Mouse (Mus musculus): ENCODE results near the gene Scn4a.

The Scn4a gene

DNA sequence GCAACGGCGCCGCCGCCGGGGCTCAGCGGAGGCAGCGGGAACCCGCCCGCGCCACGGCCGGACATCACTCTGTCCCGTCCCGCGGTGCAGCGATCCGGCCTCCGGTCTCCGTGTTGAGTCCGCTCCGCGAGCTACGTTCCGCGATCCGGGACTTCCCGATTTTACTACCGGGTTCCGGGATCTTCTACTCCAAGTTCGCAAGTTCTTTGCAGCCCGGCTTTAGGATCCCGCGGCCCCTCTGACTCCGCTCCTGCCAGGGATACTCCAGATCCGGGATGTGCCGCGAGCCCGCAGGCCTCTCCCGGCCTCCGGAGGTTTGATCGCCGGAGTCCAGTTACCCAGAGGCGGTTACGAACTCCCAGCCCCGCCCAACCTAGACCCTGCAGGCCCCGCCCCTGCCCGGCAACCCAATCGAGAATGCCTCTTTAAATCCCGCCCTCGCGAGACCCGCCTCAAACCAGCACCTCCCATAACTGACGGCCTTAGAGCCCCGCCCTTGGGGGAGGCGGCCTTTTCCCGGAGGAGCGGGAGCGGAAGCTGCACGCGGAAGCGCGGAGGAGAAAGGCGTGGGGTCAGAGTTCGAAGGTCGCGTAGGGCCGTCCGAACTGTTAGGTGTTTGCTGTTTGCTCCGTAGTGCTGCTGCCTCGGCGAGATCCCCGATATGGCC, 80.3 kb downstream of the Scn4a start, which contains the start of gene Smarcd2:
Smarcd2 (minus strand) TSS at position 329 of the 667 bp plus-strand sequence.
- DNase-seq (ENCODE audit: low read depth, low spot score): peak; percentile 99

DNA sequence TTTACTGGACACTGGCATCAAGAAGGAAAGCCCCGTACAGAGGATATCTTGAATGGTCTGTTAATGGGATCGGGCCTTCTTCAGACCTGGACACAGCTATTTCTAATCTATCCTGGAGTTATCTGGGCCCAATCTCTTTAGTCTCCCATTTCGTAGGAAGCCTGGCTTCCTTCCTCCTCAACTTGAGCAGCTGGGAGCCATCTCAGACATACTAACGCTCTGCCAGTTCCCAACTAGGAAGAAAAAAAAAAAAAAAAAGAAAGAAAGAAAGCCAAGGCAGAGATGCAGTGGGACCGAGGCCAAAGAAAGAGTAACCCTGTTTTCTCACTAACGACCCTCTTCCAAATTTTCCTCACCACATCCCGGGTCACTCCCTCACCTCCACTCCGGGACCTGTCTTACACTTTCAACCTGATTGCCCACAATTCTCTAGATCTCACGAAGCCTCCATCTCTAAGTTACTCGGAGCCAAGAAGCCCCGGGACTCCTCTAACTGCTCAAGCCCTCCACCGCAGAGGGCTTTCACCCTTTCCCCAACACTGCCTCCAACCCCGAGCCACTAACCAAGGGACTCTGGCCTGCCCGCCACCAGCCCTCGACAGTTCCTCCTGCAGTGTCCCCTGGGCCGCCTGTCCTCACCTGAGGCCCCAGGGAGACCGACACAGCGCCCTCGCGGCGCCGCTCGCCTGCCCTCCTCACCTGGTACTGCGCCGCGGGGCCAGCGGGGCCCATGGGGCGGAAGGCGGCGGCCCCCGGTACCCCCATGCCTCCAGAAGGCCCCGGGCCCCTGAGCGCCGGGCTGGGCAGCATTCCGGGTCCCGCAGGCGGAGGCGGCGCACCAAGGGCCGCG, 81.1 kb downstream of the Scn4a start:
- DNase-seq (ENCODE audit: low read depth, low spot score): no peak

DNA sequence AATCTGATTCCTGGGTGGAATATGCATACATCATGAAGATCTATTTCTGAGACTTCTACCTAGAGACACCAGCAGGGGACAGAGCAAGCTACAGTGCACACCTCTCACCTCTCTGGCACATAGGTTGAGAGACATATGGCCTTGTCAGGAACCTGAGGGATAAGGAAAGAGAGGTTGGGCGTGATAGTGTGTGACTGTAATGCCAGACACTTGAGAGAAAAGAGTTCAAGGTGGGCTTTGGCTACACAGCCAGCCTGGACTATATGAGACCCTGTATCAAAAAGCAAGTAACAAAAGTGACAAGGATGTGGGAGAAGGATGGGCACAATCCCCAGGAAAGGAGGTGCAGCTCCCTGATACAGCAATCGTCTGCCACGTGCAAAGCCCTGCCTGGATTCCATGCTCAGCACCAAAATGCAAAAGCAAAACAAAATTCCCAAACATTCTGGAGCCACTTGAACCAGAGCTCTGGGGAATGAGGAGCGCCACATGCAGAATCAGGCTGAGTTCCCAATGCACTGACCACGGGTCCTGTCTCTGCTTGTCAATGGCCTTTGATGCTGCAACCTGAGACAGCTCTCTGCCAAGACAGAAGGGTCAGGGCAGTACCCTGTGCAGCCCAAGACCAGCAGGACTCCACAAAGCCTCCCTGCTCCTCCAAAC, 81.8 kb downstream of the Scn4a start:
- DNase-seq (ENCODE audit: low read depth, low spot score): no peak

DNA sequence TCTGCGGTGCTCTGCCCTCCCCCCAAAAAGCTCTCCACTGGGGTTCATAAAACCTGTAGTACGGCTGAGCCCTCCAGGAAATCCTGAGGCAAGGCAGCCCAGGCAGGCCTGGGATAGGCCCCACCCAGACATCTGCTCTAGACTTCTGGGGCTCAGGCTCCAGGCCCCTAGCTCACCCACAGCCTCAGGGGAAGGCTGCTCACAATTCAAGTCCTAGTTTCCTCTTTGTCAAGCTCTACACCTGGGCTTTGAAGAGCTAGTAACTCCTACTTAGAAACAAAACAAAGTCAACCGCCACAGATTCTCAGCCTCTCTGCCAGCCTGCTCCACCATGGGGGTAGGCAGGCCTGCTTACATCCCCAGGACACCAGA, 84.0 kb downstream of the Scn4a start:
- no peak for DNase-seq (ENCODE audit: low read depth, low spot score)
